Mouse (Mus musculus): ENCODE measurements around the gene Tgif1. TPM values are rescaled to one million over a fixed set of nuclear protein-coding genes. Genes with fewer than 3 reads are reported as not detected.

The Tgif1 gene
- polyA plus RNA-seq, 1 experiment, result 86.0 TPM

DNA sequence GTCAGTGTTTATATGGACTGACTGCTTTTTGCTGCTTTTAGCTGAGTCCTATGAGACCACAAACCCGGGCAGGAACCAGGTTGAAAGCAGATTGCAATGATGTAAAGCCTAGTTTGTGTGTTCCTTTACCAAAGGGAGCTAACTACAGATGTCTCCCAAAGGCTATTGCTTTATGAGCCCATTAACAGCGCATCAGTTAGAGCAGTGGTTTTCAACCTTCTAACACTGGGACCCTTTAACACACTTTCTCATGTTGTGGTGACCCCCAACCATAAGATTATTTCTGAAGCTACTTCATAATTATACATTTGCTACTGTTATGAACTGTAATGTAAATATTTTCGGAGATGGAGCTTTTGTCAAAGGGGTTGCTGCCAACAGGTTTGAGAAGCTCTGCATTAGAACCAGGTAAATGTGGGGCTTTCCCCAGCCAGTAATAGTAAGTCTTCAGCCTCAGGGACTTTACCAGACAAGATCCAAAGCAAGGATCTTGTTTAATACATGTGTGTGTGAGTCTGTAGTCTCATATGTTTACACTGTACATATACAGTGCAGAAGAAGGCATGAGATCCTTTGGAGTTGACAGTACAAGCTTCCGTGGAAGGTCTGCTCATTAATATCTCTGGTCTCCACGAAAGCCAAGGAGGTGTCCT is 15.4 kb upstream of the Tgif1 start:
- TF ChIP-seq CTCF (IDR thresholded peaks at IDR 0.05; ENCODE audit: low read depth, low read length), result no peak
- no peak for TF ChIP-seq POLR2A (IDR thresholded peaks at IDR 0.05; ENCODE audit: borderline replicate concordance, low read depth, low read length)
- Histone ChIP-seq H3K27ac (ENCODE audit: insufficient read depth, low read depth, low read length) (no peak overlapping the region), H3K4me3 (ENCODE audit: insufficient read depth, low read length) (no peak overlapping the region), H3K4me1 (ENCODE audit: control insufficient read depth, insufficient read depth, low read length) (peaks cover 2% of the 10 kb centered on the region)

DNA sequence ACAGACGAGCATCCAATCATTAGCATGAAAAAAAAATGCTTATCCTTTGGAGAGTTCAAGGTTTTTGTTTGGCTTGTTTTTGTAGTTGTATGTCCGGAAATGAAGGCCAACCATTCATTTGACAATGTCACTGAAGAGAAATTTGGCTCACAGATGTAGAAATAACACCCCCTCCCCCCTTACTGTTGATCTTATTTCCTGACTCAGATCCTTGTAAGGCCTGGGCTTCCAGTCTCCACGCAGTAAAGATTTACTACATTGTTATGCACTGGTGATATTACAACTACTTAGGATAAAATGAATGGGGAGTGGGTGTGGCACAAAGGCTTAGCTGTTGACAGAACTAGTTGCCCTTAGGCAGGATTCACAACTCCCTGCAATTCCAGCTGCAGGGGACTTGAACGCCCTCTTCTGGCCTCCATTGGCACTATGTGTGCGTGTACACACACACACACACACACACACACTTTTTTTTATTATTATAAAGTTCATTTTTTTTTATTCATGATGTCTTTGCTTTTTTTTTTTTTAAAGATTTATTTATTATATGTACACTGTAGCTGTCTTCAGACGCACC is 13.3 kb upstream of the Tgif1 start:
- no peak overlapping the region for H3K27ac ChIP-seq (ENCODE audit: insufficient read depth, low read depth, low read length)
- no peak overlapping the region for H3K4me3 ChIP-seq (ENCODE audit: insufficient read depth, low read length)
- TF ChIP-seq CTCF (IDR thresholded peaks at IDR 0.05; ENCODE audit: low read depth, low read length) (no peak), POLR2A (IDR thresholded peaks at IDR 0.05; ENCODE audit: borderline replicate concordance, low read depth, low read length) (no peak)
- H3K4me1 ChIP-seq (ENCODE audit: control insufficient read depth, insufficient read depth, low read length), result peaks cover 2% of the 10 kb centered on the region

DNA sequence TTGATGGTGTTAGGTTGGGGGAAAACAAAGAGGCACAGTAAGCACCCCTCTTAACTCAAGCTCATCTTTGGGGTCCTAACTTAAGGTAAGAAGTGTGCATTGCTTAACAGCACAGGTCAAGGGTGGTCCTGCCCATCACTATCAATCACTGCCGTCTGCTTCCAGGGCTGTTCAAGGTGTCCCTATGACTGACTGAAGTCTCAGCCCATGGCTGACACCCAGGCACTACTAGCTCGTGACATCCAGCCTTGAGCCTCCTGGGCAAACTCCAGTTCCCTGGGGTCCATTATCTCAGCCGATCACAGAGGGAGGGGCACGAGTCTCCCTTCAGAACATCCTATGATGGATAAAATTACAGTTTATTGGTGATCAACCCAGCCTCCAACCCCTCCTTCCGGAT is 12.7 kb upstream of the Tgif1 start:
- Histone ChIP-seq H3K4me1 (ENCODE audit: control insufficient read depth, insufficient read depth, low read length) (peaks cover 2% of the 10 kb centered on the region), H3K4me3 (ENCODE audit: insufficient read depth, low read length) (no peak overlapping the region), H3K27ac (ENCODE audit: insufficient read depth, low read depth, low read length) (no peak overlapping the region)
- TF ChIP-seq POLR2A (IDR thresholded peaks at IDR 0.05; ENCODE audit: borderline replicate concordance, low read depth, low read length) (no peak), CTCF (IDR thresholded peaks at IDR 0.05; ENCODE audit: low read depth, low read length) (no peak)

- TF ChIP-seq POLR2A (IDR thresholded peaks at IDR 0.05; ENCODE audit: borderline replicate concordance, low read depth, low read length), result no peak
- TF ChIP-seq CTCF (IDR thresholded peaks at IDR 0.05; ENCODE audit: low read depth, low read length), result no peak
- Histone ChIP-seq H3K4me1 (ENCODE audit: control insufficient read depth, insufficient read depth, low read length) (no peaks in the 10 kb centered on the region; the same call in none of the 2 replicates), H3K4me3 (ENCODE audit: insufficient read depth, low read length) (no peak overlapping the region), H3K27ac (ENCODE audit: insufficient read depth, low read depth, low read length) (no peak overlapping the region)
These were observed 11.8 kb upstream of the Tgif1 start for GRCm38 (mm10) chr17:70865060-70865604.

GRCm38 (mm10) chr17:70864645-70865044 is 11.3 kb upstream of the Tgif1 start:
- Histone ChIP-seq H3K27ac (ENCODE audit: insufficient read depth, low read depth, low read length) (no peak overlapping the region), H3K4me1 (ENCODE audit: control insufficient read depth, insufficient read depth, low read length) (no peaks in the 10 kb centered on the region; the same call in none of the 2 replicates), H3K4me3 (ENCODE audit: insufficient read depth, low read length) (no peak overlapping the region)
- TF ChIP-seq POLR2A (IDR thresholded peaks at IDR 0.05; ENCODE audit: borderline replicate concordance, low read depth, low read length) (no peak), CTCF (IDR thresholded peaks at IDR 0.05; ENCODE audit: low read depth, low read length) (no peak)

- H3K27ac ChIP-seq (ENCODE audit: insufficient read depth, low read depth, low read length), result no peak overlapping the region
- no peak overlapping the region for H3K4me3 ChIP-seq (ENCODE audit: insufficient read depth, low read length)
- TF ChIP-seq CTCF (IDR thresholded peaks at IDR 0.05; ENCODE audit: low read depth, low read length), result no peak
- no peak for TF ChIP-seq POLR2A (IDR thresholded peaks at IDR 0.05; ENCODE audit: borderline replicate concordance, low read depth, low read length)
- H3K4me1 ChIP-seq (ENCODE audit: control insufficient read depth, insufficient read depth, low read length), result no peaks in the 10 kb centered on the region; the same call in 1 of the 2 replicates
These were observed 10.8 kb upstream of the Tgif1 start for GRCm38 (mm10) chr17:70864117-70864516.

DNA sequence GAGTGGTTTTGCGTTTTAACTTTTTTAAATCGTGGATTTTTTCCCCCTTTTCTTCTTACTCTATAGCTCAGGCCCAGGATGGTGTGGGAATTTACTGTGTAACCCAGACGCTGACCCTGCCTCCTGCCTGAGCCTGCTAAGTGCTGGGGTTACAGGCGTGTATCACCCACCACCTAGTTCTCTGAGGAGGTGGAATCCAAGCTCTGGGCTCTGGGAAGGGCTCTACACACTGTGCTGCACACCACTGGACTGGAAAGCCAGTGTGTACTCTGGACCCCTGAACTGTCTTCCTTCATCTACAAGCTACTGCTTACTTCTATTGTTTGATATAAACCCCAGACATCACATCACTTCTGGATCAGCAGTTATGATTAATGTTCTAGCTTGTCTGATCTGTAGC is 5.5 kb upstream of the Tgif1 start:
- Histone ChIP-seq H3K27ac (ENCODE audit: insufficient read depth, low read depth, low read length) (no peak overlapping the region), H3K4me3 (ENCODE audit: insufficient read depth, low read length) (no peak overlapping the region), H3K4me1 (ENCODE audit: control insufficient read depth, insufficient read depth, low read length) (peaks cover 2% of the 10 kb centered on the region; the same call in 1 of the 2 replicates)
- TF ChIP-seq POLR2A (IDR thresholded peaks at IDR 0.05; ENCODE audit: borderline replicate concordance, low read depth, low read length) (no peak), CTCF (IDR thresholded peaks at IDR 0.05; ENCODE audit: low read depth, low read length) (no peak)

GRCm38 (mm10) chr17:70856871-70857415 is 3.6 kb upstream of the Tgif1 start:
- no peak overlapping the region for H3K4me3 ChIP-seq (ENCODE audit: insufficient read depth, low read length)
- no peak overlapping the region for H3K27ac ChIP-seq (ENCODE audit: insufficient read depth, low read depth, low read length)
- H3K4me1 ChIP-seq (ENCODE audit: control insufficient read depth, insufficient read depth, low read length), result peaks cover 2% of the 10 kb centered on the region; the same call in 1 of the 2 replicates
- TF ChIP-seq CTCF (IDR thresholded peaks at IDR 0.05; ENCODE audit: low read depth, low read length), result no peak
- no peak for TF ChIP-seq POLR2A (IDR thresholded peaks at IDR 0.05; ENCODE audit: borderline replicate concordance, low read depth, low read length)

DNA sequence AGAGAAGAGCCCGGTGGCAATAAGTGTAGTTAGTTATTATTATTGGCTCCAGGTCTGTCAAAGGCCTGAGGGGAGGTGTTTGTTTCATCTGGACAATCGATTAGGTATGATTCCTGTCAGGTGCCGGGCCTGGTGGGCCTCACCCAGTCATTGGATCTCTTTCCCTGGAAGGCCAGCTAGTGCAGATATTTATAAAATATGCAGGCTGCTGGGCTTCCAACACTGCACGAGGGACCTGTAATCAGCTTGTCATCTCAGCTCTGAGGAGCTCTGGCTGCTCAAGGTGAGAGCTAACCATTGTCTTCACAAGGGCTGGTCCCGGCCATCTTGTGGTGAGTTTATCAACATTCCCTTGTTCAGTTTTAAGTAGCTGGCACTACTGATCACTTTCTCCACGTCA is 675 bp upstream of the Tgif1 start:
- TF ChIP-seq POLR2A (IDR thresholded peaks at IDR 0.05; ENCODE audit: borderline replicate concordance, low read depth, low read length) (no peak), CTCF (IDR thresholded peaks at IDR 0.05; ENCODE audit: low read depth, low read length) (no peak)
- Histone ChIP-seq H3K27ac (ENCODE audit: insufficient read depth, low read depth, low read length) (peak overlapping the region; percentile 93), H3K4me3 (ENCODE audit: insufficient read depth, low read length) (peak overlapping the region; percentile 96), H3K4me1 (ENCODE audit: control insufficient read depth, insufficient read depth, low read length) (peaks cover 2% of the 10 kb centered on the region; the same call in 1 of the 2 replicates)

Measured in bone marrow macrophage, adult 2 months (primary cell).